Mouse (Mus musculus): ENCODE measurements around the gene Car3.

Car3 gene

DNA sequence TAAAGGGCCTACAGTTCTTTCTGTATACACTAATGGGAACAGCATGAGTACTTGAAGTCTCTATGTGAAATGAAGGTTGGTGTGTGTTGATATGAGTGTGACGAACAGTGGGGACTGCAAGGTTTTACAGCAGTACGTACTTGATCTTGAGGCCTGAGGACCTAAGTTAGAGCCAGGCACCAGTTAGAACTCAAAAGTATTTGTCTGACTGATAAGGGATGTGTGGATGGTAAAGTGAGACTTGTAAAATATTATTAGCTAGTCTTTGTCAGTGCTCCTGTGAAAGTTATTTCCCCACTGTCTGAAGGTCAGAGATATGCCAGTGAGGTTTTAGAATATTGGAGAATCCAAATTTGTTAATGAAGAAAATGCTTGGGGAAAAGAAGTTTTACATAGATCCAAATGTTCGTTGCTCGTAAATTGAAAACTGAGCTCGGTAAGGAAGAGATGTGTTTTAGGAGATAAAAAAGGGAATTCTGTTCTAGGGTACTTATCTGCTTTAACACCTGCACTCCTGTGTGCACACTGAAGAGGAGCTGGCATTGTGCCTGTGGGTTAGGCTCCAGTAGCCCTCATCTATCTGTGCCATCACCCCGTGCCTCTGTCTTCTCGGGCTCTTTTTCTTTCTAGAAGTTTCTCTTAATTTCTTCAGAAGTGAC, 14.1 kb downstream of the Car3 start:
- DNase-seq: no peak

DNA sequence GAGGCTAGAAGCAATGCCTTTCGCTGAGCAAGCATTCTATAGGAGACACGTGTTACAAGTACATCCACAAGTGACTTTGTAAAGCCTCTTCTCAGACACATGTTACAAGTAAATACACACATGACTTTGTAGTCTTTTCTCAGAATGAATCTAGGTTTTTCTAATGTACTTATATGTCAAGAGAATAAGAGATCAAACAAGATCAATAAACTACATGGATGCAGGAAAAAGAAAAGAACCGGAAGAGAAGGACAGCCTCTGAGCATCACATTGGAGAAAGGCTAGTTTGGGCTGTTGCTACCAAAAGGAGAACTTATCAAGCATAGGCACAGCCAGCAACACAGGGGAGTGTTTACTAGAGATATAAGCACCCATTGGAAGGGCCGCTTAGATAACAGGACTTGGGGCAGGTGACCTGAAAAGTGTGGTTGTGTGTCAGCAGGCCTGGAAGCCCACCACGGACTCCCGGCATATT, 15.5 kb downstream of the Car3 start:
- no peak for DNase-seq

DNA sequence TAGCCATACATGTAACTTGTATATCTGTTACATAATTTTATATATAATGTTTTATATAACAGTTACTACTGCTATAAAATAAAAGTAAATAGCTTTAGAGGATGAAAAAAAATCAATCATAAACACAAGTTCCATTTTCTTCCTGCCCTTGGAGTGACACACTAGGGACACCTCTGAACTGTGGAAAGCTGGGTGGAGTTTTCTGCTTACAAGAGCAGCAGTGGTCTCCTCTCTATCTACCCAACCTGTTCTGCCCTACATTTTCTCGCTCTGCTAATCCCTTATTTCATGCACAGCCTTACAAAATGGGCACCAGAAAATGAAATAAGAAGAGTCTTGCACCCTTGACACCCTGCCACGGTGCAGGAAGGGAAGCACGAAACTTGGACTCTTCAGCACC, 16.0 kb downstream of the Car3 start:
- DNase-seq: no peak

DNA sequence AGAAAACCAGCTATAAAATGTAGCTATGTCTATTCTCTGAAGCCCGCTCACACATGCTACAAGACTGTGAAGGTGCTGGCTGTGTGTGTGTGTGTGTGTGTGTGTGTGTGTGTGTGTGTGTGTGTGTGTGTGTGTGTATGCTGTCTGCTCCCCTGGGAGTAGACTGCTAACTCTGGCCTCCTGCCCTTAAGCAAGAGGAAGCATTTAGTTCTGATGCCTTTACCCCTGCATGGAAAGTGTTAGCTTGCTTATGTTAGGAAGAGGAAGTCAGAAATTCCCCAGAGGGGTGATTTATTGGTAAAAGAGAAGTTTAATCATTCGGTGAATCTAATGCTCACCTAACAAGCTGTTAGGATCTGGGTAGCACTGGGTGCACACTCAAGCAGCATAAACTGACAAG, 17.0 kb downstream of the Car3 start:
- DNase-seq: no peak

DNA sequence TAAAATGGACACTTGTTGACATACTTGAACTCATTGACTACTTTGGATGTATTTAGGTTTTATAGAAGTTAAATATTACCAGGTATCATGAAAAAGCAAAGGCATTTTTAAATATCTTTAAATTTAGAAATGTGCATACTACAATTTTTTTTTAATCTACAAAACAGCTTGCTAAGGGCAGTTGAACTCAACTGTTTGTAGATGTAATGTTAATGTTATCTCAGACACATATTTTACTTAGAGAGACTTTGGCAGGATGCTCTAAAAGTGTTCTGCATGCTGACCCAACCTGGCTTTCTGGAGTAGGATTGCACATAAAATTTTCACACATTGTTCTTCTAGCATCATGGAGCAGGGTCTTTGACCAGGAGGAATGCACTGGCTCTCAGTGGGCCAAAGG, 18.7 kb downstream of the Car3 start:
- no peak for DNase-seq

DNA sequence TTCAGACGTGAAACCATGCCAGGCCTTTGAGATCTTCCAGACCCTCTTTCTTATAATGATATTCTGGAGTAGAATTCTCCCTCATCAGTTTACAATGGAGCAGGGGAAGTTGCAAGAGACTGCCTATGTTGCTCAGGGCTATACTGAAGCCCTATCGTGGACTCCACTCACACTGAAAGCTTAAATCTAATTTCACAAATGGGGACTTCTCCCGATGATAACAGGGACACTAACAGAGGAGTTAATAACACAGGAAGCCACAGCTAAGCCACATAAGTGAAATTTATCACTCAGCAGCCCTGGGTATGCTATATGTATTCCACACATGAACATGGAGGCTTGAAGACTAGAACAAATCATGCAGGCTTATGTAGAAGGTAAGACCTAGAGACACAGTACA, 19.4 kb downstream of the Car3 start:
- DNase-seq: no peak

DNA sequence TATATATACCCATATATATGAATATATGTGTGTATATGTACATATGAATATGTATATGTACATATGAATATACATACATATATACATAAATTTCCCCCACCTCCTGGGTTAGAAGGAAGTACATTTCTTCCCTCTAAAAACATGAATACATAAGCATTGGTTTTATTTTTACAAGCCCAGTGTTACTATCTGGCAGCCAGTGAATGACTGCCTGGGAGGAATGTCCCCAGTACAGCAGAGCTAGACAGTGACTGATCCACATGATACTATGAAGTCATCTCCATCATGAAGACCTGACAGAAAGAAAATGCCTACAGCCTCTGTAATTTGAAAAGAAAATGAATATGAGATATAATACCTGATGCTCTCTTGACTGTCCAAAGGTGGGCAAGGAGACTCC, 21.5 kb downstream of the Car3 start:
- no peak for DNase-seq

DNA sequence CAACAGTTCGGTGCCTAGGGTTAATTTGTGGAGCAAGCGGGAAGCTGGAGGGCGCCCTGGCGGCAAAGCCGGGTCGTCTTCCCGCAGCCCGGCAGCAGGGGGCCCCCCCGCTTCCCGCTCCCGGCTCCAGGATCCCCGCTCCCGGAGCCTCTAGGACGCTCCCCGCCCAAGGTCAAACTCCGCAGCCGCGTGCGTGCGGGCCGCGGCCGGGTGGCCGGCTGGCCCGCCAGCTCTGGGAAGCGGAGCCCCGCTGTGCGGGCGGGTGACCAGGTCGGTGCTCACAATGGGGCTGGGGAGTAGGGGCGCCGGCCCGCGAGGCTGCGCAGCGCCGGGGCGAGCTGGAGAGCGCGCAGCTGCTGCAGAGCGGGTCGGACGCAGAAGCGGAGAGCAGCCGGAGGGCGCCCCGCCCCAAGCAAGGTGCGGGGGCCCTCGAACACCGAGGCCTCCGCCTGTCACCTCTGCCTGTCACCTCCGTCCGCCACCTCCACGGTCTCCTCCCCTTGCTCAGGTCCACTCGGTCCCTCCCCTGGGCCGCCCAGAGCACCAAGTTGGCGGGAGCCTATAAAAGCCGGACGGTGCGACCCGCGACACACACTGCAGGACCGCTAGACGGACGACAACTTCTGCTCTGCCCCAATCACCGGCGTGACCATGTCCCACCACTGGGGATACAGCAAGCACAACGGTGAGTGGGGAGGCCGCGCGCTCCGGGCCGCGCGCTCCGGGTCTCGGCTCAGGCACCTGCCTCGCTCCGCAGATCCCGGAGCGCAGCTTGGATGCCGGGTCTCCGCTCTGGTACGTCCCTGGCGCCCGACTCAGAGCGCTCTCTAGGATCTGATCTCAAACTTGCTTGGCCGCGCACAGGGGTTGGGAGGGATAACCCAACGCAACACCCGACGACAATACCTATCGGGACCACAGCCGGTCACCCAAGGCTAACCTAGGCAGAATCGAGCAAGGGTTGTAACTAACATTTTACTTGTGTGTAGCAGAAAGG, 23.1 kb downstream of the Car3 start, which contains the start of gene Car2:
Gene Car2 (plus strand): TSS at position 172 of the 997 bp plus-strand sequence.
- DNase-seq: peak; percentile 77

DNA sequence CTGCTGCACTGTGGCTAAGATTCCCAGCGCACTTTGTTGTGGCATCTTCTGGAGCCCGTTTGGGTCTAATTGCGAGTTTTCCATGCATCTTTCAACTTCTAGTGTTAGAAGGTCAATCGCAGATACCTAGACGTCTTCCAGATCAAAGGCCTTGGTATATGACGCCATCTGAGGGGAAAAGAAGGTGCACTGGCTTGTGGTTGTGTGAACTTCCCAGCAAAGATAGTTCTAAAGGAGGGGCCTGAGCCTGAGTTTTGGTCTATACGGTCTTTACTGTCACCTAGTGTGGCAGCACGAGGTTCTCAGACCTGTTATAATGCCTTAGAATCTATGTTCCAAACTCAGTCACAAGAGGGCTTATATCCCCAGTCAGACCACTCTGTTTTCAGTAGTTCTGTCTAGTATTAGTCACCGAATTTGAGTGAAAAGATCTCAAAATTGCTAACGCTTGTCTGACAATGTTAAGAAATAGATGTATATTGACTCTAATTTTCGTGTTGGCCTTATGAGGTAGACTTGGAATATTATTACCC, 23.9 kb downstream of the Car3 start:
- DNase-seq: no peak

DNA sequence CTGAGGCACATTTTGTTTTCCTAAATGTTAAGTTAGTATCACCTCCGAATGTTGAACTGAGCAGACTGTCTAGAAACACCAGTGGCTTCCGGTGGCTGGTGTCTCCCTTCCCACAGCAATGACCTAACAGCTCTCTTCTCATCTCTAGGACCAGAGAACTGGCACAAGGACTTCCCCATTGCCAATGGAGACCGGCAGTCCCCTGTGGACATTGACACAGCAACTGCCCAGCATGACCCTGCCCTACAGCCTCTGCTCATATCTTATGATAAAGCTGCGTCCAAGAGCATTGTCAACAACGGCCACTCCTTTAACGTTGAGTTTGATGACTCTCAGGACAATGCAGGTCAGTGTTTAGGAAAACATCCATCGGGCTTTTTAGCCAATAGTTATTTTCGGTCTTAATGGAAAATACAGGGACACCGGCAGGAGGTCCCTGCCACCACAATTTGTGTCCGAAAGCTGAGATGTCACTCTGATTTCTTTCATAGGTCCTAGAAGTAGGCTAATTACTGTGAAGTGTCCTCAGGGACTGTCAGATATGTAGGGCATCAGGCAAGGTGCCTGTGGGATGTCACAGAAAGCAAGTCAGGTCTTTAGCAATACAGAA, 24.5 kb downstream of the Car3 start:
- DNase-seq: no peak

DNA sequence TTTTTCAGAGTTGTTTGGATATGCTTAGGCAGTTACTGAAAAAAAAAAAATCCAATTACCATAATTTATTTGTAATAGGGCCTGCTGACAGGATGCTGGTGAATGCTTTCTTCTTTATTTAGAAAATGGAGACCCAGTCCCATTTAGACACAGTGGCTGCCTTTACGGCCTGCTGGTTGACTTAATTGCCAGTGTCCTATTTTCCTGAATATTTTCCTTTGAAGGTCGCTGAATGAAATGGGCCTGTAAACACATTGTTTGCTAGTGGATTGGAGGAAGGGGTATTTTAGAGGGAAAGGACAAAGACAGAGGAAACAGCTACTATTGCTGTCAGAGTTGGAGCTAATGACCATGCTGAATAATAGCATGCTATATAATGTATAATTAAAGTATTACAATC, 25.2 kb downstream of the Car3 start:
- DNase-seq: no peak

DNA sequence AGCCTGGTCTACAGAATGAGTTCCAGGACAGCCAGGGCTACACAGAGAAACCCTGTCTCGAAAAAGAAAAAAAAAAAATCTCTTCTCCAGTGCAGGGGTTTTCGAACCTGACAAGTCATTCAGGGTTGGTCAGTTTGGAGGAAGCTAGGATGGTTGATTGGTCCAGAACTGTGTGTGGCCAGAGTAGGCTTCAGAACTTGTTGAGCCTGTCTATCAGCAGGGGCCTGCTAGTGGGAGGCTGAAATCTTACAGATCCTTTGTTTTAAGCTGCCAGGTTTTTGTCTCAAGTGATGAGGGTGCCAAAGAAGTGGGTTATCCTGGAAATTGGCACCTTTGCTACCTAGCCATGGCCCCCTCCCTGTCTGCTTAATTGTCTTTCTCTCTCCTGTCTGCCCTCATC, 25.8 kb downstream of the Car3 start:
- no peak for DNase-seq

DNA sequence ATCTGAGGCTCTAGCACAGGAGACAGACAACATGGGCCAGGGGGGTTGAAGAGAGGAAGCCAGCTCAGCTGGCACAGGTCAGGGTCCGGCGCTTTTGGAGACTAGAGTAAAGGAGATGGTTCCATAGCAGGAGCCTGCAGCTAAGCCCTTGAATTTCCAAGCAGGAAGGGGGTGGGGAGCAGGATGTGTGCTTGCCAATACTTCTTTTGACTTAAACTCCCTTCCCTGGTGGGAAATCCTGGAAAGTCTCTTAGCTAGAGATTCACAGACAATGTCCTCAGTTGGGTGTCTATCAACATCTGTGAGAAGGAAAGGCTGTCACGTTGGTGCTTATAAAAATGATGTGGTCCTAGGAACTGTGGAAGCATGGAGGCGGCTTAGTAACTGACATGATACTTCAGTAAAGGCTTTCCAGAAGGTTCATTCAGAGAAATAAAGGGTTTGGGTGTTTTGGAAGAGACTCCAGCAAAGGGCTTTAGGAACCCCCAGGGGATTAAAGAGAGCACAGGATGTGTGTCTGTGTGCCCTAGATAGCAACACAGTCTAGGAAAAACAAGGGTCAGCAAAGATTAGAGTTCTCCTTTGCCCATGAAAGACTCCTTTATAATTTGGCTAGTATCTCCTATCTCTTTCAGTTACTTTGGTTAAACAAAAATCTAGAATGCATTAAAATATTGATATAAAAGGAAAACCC, 26.6 kb downstream of the Car3 start:
- DNase-seq: no peak

DNA sequence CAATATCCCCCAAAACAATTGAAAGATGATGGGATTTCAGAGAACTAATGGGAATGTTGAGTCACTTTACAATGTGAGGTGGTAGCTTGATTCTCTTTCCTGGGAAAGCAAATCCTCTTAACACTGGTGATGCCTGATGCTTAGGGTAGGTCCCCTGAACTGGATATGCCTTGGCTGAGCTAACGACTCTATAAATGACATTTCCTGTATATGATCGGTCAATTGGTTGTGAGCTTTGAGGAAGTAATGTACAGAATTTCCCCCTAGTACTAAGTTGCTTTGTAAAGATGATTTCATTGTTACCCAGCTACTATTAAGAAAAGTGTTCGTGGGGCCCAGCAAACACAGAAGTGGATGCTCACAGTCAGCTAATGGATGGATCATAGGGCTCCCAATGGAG, 29.7 kb downstream of the Car3 start:
- no peak for DNase-seq

DNA sequence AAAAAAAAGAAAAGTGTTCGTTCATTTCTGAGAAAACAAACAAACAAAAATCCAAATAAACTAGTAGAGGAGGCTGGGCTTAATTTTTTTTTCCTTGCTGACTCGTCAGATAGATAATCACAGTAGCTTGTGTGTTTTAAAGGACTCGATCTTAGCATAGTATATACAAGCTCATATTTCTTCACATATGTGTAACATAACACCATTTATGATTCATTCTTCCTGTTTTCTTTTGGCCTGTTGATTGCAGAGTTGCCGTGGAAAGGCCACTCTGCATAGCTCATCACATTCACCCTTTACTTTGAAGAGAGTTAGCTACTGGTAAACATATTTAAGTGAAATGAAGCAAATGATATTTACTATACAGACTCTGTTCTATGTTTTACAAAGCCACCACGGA, 30.4 kb downstream of the Car3 start:
- DNase-seq: no peak

DNA sequence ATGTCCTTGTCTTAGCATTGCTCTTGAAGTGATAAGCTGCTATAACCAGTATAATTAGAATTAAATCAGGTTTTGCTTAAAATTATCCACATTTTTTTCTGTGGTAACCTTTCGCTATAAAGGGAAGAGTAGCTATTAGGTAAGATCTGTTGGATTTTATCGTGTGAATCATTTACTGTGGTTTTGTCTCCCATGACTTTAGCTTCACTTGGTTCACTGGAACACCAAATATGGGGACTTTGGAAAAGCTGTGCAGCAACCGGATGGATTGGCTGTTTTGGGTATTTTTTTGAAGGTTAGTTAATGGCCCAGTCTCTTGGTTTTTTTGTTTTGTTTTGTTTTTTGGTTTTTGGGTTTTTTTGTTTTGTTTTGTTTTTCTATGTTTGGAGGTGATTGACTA, 32.0 kb downstream of the Car3 start:
- no peak for DNase-seq

DNA sequence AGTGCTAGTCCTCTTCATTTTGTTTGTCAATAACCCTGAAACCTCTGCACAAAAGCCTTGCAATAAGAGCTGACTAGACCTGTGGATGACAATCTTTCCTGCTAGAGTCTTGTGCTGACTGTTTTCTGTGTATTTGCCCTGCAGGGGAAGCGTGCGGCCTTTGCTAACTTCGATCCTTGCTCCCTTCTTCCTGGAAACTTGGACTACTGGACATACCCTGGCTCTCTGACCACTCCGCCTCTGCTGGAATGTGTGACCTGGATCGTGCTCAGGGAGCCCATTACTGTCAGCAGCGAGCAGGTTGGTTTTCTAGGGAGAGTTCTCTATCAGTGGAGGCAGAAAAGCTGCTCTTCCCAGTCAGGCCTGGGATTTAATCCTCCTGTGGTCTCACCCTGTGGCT, 34.5 kb downstream of the Car3 start:
- no peak for DNase-seq

DNA sequence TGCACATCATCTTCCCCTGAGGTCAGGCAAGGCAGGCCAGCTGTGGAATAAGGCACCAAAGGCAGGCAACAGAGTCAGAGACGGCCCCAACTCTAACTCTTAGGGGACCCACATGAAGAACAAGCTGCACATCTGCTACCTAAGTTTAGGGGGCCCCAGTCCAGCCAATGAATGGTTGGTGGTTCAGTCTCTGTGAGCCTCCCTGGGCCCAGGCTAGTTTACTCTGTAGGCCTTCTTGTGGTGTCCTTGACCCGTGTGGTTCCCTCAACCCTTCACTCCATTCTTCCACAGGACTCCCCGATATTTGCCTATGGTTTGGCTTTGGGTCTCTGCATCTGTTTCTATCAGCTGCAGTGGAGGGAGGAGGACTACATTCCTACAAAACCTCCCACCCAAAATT, 40.1 kb downstream of the Car3 start:
- no peak for DNase-seq

DNA sequence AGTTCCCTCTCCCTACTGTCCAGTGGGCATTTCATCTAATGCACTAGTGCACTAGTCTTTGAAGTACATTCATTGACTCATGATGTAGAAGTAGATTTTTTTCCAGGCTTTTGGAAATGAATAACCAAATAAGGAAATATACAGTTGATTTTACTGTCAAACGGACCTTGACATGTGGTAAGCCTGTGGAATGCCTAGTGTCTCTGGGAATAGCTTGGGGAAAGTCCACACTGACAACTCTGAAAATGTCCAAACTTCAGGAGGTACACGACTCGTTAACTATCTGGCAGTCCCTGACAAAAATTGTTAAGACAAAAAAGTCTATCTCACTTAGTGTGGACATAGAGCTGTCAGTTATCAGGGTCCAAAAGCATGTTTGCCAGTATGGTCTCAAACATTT, 40.9 kb downstream of the Car3 start:
- DNase-seq: no peak

DNA sequence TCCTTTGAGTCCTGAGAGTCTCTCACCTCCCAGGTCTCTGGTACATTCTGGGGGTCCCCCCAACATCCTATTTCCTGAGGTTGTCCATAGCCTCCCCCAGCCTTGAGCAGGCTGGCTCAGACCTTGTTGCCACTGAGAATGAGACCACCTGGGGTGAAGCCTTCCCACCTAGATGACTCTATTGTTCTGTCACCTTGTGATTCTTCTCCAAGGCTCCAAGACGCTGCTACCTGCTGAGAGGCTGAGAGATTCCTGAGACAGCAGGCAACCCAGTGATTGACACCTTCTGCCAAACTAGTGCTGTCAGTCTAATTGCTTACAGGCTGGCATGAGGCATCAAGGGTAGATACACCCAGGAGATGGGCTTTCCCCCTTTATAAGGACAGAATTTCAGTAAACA, 44.0 kb downstream of the Car3 start:
- no peak for DNase-seq

DNA sequence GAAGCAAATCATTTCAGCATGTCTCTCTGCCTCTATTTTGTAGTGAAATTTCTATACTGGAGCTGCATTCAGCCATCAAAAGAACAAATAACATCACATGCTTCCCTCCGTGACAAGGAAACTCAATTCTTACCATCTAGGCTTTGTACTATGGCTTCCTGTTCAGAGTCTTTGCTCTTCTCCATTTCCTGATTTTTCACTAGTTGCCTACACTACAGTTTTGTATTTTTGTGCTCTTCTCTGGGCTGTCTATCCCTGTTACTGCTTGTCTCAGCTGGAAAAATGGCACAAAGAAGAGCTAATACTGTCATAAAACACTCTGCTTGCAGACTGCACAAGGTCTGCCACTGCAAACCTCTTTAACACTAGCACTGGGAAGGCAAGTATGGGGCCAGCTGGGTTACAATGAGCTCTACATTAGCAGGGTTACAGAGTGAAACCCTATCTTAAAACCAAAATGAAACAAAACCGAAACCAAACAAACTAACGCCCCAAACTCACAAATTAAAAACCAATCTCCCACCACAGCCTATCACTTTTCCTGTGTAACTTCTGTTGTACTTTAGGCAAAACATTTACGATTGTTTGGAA, 48.8 kb downstream of the Car3 start:
- DNase-seq: no peak

DNA sequence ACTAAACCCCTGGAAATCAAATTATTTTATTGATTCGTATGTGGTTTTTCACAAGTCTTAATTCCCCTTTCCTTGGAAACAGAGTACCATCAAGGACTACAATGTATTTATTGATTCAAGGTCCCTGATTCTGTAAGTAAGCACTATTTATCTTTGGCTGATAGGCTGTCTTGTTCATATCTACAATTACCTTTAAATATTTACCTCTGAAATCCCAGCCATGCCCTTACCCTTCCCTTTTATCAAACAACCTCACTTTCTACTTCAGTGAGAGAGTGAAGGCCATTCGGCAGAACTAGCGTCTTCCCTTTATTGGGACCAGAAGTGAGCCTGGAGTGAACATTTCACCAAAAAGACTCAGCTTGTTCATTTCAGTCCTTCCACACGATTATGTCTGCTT, 50.5 kb downstream of the Car3 start:
- no peak for DNase-seq

Data from right cerebral cortex, adult 18-20 months (tissue).